In the genomic region with DNA sequence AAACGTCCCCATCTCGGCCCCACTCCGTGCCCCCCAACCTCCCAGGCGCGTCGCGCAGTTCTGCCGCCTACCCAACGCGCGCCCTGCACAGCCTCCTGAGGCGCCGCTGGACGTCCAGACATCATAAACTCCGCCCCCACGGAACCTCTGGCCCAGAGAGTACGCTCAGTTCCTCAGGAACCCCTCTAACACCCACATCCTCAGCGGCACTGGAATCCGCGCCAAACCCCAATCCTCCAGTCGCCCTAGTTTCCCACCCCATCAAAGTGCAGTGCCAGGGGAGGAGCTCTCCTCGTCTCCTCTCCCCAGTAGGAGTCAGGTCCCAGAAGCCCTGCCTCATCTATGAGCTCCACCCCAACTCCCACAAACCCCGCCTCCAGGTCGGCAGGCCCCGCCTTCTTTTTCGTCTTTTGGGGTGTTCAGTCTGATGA, we compare ENCODE assay signal across 8 mouse cellular contexts. TPM values are rescaled to one million over a fixed set of nuclear protein-coding genes. Genes with fewer than 3 reads are reported as not detected.
DNase-seq lines count a peak whose midpoint lies in the region; ATAC-seq lines count a peak whose summit lies in the region.

No protein-coding gene starts in this region.

- intact Hi-C loops in gastrocnemius, postnatal 36 days (cut with DNase I) = no loop called here
- intact Hi-C loops in left cerebral cortex, postnatal 25 days (cut with DNase I) = no loop called here

- H3K27ac ChIP-seq in intestine, embryonic 15.5 days = no peak overlapping the region

- peak; percentile 43 for ATAC-seq in intestine, embryonic 15.5 days
- ATAC-seq in megakaryocyte progenitor cell, adult 5-6 weeks (replicated peaks; ENCODE audit: poor library complexity) = peak; percentile 83

- H3K4me1 ChIP-seq in intestine, embryonic 15.5 days (replicated peaks) = peaks cover 32% of the 10 kb centered on the region

- H3K9ac ChIP-seq in intestine, embryonic 15.5 days = peak overlapping the region; percentile 29

- 2% methylated on average over 26 of the region's 26 CpGs for WGBS in intestine, embryonic 15.5 days

- peak overlapping the region; percentile 28 for H3K4me3 ChIP-seq in intestine, embryonic 15.5 days (replicated peaks)

- H3K27me3 ChIP-seq in intestine, embryonic 15.5 days (replicated peaks) = peaks cover 26% of the 10 kb centered on the region

- H3K9me3 ChIP-seq in intestine, embryonic 15.5 days = no peaks in the 10 kb centered on the region

- peak; percentile 89 for DNase-seq in adrenal gland, adult 2 months
- DNase-seq in embryo, embryonic 9.5 days (ENCODE audit: extremely low spot score) = peak; percentile 69
- peak; percentile 66 to 77 for DNase-seq in gastrocnemius, postnatal 36 days
- DNase-seq in left cerebral cortex, postnatal 25 days (ENCODE audit: low spot score in 2 of 2) = peak; percentile 83 to 96
- peak; percentile 85 for DNase-seq in right cerebral cortex, postnatal 25 days
- DNase-seq in urinary bladder, postnatal 4 days (ENCODE audit: low spot score in 2 of 2) = peak; percentile 80 to 89

- H3K36me3 ChIP-seq in intestine, embryonic 15.5 days = no peaks in the 10 kb centered on the region

- peak overlapping the region; percentile 88 for H3K4me2 ChIP-seq in intestine, embryonic 15.5 days (replicated peaks)

RNA-seq across cellular contexts. Expression of gene Prrt1, which starts 2.9 kb away (rescaled TPM):
- 10 to 100 TPM in 1 of 2 experiments, 1 to 10 TPM in 1; 9.1 to 12.8 TPM for total RNA-seq in adrenal gland, adult 2 months (2021)
- 22.1 and 32.8 TPM in 2 replicates for polyA plus RNA-seq in adrenal gland, adult 2 months (2012; rRNA removed)
- 1 to 10 TPM in 1 of 2 experiments, under 1 TPM in 1; 0.35 to 1.5 TPM for total RNA-seq in gastrocnemius, postnatal 36 days (2021)
- 0.40 and 0.49 TPM in 2 replicates for polyA plus RNA-seq in intestine, embryonic 15.5 days (2015; fragmentation: Nextera tagmentation; extraction: Ambion mirVana)
- 100 to 1,000 TPM; 171 to 183 TPM for total RNA-seq in left cerebral cortex, postnatal 25 days (2021)
- total RNA-seq in megakaryocyte progenitor cell, adult 5-6 weeks (2015) = 0.17 and 0.34 TPM in 2 replicates
- not detected in 2 replicates for total RNA-seq in megakaryocyte progenitor cell, adult 5-6 weeks (2017)

RNA-seq across cellular contexts. Expression of gene Ppt2, which starts 4.0 kb away (rescaled TPM):
- total RNA-seq in adrenal gland, adult 2 months (2021) = 10 to 100 TPM; 58.3 to 70.7 TPM
- 58.5 and 102 TPM in 2 replicates for polyA plus RNA-seq in adrenal gland, adult 2 months (2012; rRNA removed)
- 10 to 100 TPM; 36.2 to 40.0 TPM for total RNA-seq in gastrocnemius, postnatal 36 days (2021)
- 27.8 and 29.6 TPM in 2 replicates for polyA plus RNA-seq in intestine, embryonic 15.5 days (2015; fragmentation: Nextera tagmentation; extraction: Ambion mirVana)
- 10 to 100 TPM; 45.8 to 46.4 TPM for total RNA-seq in left cerebral cortex, postnatal 25 days (2021)
- 26.5 and 33.5 TPM in 2 replicates for total RNA-seq in megakaryocyte progenitor cell, adult 5-6 weeks (2015)
- total RNA-seq in megakaryocyte progenitor cell, adult 5-6 weeks (2017) = 15.3 and 19.7 TPM in 2 replicates

RNA-seq across cellular contexts. Expression of gene Fkbpl, which starts 12.3 kb away (rescaled TPM):
- 10 to 100 TPM; 12.7 to 17.2 TPM for total RNA-seq in adrenal gland, adult 2 months (2021)
- polyA plus RNA-seq in adrenal gland, adult 2 months (2012; rRNA removed) = 7.1 and 7.6 TPM in 2 replicates
- 1 to 10 TPM; 6.0 to 8.2 TPM for total RNA-seq in gastrocnemius, postnatal 36 days (2021)
- polyA plus RNA-seq in intestine, embryonic 15.5 days (2015; fragmentation: Nextera tagmentation; extraction: Ambion mirVana) = 12.1 and 13.7 TPM in 2 replicates
- 10 to 100 TPM; 12.0 to 17.0 TPM for total RNA-seq in left cerebral cortex, postnatal 25 days (2021)
- 3.8 and 4.1 TPM in 2 replicates for total RNA-seq in megakaryocyte progenitor cell, adult 5-6 weeks (2015)
- total RNA-seq in megakaryocyte progenitor cell, adult 5-6 weeks (2017) = 17.7 and 40.0 TPM in 2 replicates

RNA-seq across cellular contexts. Expression of gene Atf6b, which starts 14.7 kb away (rescaled TPM):
- 10 to 100 TPM; 44.1 to 53.2 TPM for total RNA-seq in adrenal gland, adult 2 months (2021)
- 114 and 118 TPM in 2 replicates for polyA plus RNA-seq in adrenal gland, adult 2 months (2012; rRNA removed)
- 1 to 10 TPM; 5.7 to 6.6 TPM for total RNA-seq in gastrocnemius, postnatal 36 days (2021)
- polyA plus RNA-seq in intestine, embryonic 15.5 days (2015; fragmentation: Nextera tagmentation; extraction: Ambion mirVana) = 67.5 and 68.2 TPM in 2 replicates
- 10 to 100 TPM; 72.7 to 72.8 TPM for total RNA-seq in left cerebral cortex, postnatal 25 days (2021)
- total RNA-seq in megakaryocyte progenitor cell, adult 5-6 weeks (2015) = 25.5 and 27.8 TPM in 2 replicates
- 24.3 and 30.2 TPM in 2 replicates for total RNA-seq in megakaryocyte progenitor cell, adult 5-6 weeks (2017)

RNA-seq across cellular contexts. Expression of gene Egfl8, which starts 16.5 kb away (rescaled TPM):
- 1 to 10 TPM; 2.4 to 3.0 TPM for total RNA-seq in adrenal gland, adult 2 months (2021)
- polyA plus RNA-seq in adrenal gland, adult 2 months (2012; rRNA removed) = 2.4 and 4.2 TPM in 2 replicates
- total RNA-seq in gastrocnemius, postnatal 36 days (2021) = 1 to 10 TPM; 1.3 to 2.6 TPM
- 3.0 and 3.4 TPM in 2 replicates for polyA plus RNA-seq in intestine, embryonic 15.5 days (2015; fragmentation: Nextera tagmentation; extraction: Ambion mirVana)
- total RNA-seq in left cerebral cortex, postnatal 25 days (2021) = 1 to 10 TPM; 3.9 to 5.1 TPM
- total RNA-seq in megakaryocyte progenitor cell, adult 5-6 weeks (2015) = 0.47 and 1.1 TPM in 2 replicates
- 0.92 and 2.2 TPM in 2 replicates for total RNA-seq in megakaryocyte progenitor cell, adult 5-6 weeks (2017)

Comparison
In these comparisons a context has a peak if more than half of its experiments do, and no peak if none do; other contexts are left out.
1. RNA of gene Prrt1, which starts 2.9 kb away (total RNA-seq): 171 to 183 TPM in left cerebral cortex, postnatal 25 days; 9.1 to 12.8 TPM in adrenal gland, adult 2 months, 0.35 to 1.5 TPM in gastrocnemius, postnatal 36 days and 0.17 to 0.34 TPM in megakaryocyte progenitor cell, adult 5-6 weeks; every median in the first group is over 10 times any median in the second.
2. Peak in every context shown above with its lines, with median percentiles within 50 percentile points of each other: DNase-seq.